Mouse (Mus musculus): Measurements from ENCODE around the gene Hsf5. TPM values are rescaled to one million over a fixed set of nuclear protein-coding genes. Genes with fewer than 3 reads are reported as not detected.
A peak's percentile ranks its signal among the peaks of the same experiment; 100 is the strongest.

The Hsf5 gene
- total RNA-seq, 1 experiment from 2014 or later = 0.09 TPM

DNA sequence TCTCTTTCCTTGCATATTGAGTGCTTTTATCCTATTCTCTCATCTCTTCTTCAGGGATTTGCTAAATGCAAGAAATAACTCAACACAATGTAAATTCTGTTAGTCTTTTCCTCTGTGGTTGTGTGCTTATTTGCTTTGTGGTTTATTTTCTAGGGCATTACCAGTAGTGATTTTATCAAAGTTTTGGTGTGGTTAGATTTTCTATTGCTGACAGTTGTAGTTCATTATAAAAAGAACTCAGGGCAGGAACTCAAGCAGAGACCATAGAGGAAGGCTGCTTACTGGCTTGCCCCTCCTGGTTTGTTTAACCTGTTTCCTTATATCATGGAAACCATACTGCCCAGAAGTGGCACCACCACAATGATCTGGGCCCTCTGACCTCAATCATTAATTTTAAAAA, 25.9 kb downstream of the Hsf5 start:
- no peak for DNase-seq

GRCm38 (mm10) chr11:87654693-87655092, 37.7 kb downstream of the Hsf5 start:
- DNase-seq = no peak

- DNase-seq = no peak
These were observed 42.3 kb downstream of the Hsf5 start for GRCm38 (mm10) chr11:87659216-87659615.

GRCm38 (mm10) chr11:87662407-87662806, 45.4 kb downstream of the Hsf5 start, which contains the start of gene Rnf43:
Rnf43 (plus strand) TSS chr11:87662722.
- peak; percentile 83 for DNase-seq

DNA sequence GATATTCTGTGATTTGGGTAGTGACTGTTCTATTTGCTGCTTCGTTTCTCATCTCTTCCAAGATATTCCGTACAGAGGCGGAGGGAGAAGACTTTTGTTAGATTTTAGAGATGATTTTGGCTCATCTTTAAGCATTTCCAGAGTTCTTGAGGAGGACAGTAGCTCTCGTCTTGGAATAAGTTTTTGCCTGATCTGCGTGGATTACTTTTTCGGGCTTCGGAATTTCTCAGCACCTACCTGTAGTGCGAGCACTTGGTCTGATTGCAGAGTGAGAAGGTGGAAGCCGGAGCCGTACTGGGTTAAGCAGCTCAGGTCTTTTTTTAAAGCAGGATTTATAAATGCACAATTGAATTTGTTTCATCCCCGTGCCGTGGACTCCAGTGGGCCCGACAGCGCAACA, 45.9 kb downstream of the Hsf5 start:
- no peak for DNase-seq

DNA sequence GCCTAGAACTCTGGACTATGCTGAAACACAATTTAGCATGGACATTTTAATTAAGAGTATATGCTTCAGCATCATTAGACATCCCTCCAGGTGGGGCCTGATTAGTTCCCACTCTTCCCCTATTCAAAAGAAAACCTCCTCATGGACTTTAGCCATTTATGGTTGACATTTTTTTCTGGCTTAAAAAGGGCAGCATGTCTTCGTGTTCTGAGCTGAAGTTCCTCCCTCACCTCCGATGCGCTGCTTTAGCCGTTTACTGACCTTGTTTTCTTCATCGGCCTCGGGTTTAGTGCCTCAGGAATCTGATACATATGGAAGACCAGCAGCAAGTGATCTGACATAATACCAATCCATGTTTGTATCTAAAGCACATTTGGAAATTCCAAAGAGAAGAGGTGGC, 47.0 kb downstream of the Hsf5 start:
- DNase-seq = no peak

DNA sequence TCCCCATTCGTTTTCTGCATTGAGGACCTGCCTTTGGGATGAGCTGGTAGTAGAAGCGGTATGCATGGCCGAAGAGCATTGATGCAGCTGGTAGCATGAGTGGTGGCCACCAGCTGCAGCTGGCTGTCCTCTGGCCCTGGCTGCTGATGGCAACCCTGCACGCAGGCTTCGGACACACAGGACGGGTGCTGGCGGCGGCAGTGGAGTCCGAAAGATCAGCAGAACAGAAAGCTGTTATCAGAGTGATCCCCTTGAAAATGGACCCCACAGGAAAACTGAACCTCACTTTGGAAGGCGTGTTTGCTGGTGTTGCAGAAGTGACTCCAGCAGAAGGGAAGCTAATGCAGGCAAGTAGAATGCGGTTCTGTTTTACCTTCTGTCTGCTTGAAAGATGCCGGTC, 47.6 kb downstream of the Hsf5 start:
- peak; percentile 16 for DNase-seq

DNA sequence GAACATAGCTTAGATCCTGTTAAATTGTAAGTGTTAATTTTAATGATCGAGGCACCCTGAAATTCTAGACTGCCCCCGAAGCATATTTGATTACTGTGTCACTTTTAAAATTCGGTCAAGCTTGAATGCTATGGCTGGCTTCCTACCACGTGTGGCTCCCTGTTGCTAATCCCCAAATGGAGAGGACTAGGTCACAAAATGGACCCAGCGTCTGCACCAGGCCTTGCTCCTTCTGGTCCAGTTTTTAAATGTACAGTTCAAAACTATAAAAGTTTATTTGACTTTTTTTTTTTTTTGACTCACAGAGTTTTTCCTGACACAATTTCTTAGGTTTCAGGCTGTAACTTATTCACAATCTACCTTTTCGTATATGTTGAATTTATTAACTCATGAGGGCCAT, 48.3 kb downstream of the Hsf5 start:
- DNase-seq = no peak

- DNase-seq = no peak
These were observed 48.7 kb downstream of the Hsf5 start for GRCm38 (mm10) chr11:87665658-87666057.

DNA sequence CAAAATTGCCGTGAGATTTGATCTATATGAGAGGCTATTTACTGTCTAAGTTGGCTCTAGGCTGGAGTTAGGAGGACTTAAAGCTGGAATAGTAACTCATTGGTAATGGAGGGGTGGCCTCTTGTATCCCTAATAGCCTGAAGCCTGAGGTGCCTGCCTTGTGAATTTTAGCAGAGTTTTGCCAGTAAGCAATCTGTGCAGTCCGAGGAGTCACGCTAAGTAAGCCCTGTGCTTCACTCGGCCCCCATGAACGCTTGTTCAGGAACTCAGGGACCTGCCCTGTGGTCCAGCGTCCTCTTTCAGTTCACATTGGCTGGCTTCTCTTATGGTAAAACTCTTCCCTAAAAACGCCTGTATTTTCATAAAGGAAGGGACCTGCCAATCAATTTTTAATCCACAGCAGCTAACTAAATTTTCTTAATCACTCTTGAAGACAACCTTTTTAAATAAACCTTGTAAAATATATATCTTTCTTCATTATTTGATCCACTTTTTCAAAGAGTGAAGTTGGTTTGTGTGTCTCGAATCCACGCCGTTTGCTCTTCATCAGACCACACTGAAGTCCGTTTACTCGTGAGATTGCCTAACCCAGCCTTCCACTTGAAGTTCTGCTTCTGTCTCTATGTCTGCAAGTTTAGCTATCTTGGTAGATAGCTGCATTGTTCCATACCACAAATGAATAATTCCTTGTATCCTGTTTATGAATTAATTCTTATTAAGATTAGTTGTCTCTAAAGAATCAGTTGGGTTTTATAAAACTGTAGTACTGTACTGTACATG, 49.5 kb downstream of the Hsf5 start:
- no peak for DNase-seq

DNA sequence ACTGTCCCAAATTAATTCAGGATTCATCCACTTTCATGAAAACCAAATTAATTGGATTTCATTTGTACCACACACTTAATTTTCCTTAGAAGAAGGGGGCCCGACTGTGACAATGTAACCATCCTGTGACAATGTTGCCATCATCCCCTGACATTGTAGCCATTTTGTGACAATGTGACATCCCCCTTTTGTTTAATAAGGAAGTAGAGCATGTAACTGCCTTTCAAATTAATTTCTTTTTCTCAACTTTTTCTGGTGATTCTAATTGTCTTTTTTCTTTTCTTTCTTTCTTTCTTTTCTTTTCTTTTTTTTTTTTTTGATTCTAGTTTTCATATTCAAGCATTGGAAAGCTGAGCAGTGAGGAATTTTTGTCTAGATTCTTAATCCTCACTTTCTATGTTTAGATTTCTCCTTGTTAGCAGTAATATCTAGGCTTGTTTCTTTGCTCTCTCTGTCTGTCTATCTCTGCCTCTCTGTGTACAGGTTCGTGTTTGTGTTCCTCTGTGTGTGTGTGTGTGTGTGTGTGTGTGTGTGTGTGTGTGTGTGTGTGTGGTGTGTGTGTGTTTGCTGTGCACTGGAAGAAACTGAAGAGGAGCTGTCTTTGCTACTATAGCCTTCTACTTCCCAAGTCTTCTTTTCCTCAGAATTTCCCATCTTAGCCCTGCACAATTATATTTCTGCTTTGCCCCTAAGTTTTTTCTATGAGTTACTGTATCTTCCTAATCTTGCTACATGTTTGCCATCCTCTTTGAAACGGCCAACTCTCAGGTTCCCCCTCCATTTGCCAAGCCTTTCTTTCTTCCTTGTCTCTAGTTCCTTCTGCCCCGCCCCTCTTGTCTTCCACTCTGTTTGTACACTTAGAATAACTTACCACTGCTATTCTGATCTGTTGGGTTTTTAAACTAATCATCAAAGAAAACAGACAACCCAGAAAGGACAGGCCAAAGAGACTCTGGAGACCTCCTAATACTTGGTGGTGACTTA, 50.4 kb downstream of the Hsf5 start:
- no peak for DNase-seq

DNA sequence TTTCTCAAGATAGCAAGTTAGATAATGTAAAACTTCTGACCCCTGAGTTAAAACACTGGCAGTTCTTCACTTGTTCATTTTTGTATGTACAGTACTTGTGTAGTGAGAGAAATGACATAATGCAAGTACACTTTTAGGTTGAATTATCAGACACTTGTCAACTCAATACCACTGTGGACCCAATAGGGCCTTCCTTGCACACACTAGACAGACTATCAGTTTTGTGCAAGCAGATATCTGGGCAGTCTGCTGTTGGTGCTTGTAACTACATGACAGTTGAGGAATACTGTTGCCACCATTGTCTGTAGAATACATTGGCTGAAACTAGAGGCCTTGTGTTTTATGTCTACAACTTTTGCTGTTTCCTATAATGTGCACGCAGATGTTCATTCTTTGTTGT, 56.3 kb downstream of the Hsf5 start:
- DNase-seq = no peak

GRCm38 (mm10) chr11:87675606-87676005, 58.6 kb downstream of the Hsf5 start:
- DNase-seq = no peak

GRCm38 (mm10) chr11:87677756-87678155, 60.8 kb downstream of the Hsf5 start:
- DNase-seq = no peak

GRCm38 (mm10) chr11:87678545-87678944, 61.6 kb downstream of the Hsf5 start:
- no peak for DNase-seq

GRCm38 (mm10) chr11:87678976-87679375, 62.0 kb downstream of the Hsf5 start:
- DNase-seq = no peak

DNA sequence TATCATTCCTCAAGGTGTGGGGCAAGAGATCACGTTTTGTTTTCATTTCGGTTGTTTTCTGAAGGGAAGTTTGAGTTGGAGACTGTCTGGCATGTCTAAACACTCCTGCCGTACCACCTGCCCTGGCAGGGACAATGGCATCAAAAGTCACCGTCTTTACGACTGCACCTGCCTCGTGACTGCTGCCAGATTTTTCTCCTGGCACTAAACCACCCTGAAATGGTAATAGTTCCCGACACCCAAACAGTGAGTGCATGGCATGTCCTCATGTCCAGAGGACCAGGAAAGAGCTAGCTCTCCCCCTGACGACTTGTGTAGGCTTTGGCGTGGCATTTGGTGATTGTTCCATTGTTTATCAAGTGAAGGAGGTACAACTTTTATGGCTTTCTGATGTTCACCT, 63.8 kb downstream of the Hsf5 start:
- no peak for DNase-seq

- DNase-seq = no peak
These were observed 65.1 kb downstream of the Hsf5 start for GRCm38 (mm10) chr11:87682096-87682495.

DNA sequence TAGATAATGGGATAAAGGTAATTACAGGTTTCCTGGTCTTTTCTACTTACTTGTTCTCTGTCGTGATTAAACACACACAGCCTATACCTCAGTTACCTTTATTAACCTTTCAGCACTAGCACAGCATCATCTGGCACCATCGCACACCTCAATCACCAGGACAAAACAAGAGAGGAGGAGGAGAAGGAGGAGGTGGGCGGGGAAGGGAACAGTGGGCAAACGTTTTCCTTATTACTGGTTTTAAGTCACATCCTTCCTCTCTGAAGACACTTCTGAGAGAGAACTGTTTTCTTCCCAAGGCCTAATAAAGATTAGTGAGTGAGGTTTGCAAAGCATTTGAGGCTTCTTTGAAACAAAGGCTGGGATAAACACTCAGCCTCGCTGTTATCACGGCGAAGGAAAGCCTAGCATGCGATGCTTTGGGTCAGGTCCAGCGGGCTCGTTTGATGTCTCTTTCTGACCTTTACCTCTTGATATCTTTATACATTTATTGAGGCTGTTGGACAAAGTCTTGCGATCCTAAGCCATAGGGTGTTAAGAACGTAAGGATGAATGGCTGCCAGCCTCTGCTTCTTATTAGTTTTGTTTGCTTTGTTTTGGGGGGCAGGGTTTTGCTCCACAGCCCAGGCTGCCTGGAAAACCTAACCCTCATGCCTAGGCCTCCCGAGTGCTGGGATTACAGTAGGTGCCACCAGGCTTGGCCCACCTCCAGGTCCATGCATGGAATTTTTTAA, 66.0 kb downstream of the Hsf5 start:
- DNase-seq = peak; percentile 21

GRCm38 (mm10) chr11:87686407-87686806, 69.4 kb downstream of the Hsf5 start:
- no peak for DNase-seq

DNA sequence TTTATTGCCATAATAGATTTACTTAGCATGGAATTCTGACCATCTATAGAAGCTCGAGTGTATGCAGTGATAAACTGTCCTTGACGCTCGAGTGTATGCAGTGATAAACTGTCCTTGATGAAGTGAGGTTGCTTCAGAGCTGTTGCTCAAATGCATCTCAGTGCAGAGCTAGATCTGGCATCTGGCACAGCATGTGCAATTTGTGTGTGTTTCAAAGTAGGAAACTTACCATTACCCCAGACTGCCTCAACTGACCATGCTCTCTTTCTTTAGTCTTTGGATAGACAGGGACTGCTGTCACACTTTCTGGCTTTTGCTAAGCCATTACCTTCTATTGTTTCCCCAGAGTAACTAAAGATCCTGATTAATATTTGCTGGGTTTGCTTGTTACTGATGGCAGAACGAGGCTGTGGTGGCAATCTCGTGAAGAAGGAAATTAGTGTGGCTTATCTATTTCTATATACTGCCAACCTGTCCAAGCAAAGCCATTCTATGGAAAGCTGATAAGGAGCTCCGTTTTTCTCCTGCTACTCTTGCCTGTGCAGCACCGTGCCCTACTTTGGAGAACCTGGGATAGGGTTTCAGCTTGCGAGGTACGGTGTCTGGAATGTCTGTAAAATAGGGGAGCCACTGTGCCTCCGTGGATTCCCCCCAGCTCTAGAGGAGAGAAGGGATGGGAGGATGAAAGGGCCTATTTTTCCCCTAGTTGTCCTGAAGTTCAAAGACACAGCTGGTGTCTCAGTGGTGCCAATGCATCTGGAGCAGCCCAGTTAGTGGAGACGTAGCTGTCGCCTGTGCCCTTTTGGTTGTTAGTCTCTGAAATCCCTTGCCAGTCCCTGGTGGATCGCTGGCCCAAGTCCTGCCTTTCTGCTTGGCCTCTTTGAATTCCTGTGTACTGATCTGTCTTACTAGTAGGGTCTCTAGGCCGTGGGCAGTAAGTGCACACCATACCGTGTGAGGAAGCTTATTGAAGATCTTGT, 70.6 kb downstream of the Hsf5 start:
- DNase-seq = no peak
